Mouse (Mus musculus) v-Abl transformed pro-B cells (cell line): ENCODE results near the gene Olfr447.

Experiments
- in situ Hi-C, 2 experiments: fragments of 400-800 bp; cut with MboI; formaldehyde crosslinking; loops; one replicate each; pipeline ENCODE4 v1.15.1; 2025; ENCODE audit not compliant: unreplicated experiment in 2 of 2

The Olfr447 gene

GRCm38 (mm10) chr6:42908578-42908977 is at the start of gene Olfr447:
Olfr447 (plus strand) TSS chr6:42908878.
- in situ Hi-C loops = no loop called here

- in situ Hi-C loops = loop anchor here (10.0 to 25.0 kb wide), 4 partner anchors 636 to 1823 kb away; partner anchors contain the start of gene 2210010C04Rik (in 1 of the 2)
These were observed 48.4 kb upstream of the Olfr447 start for GRCm38 (mm10) chr6:42860222-42860819.

- in situ Hi-C loops = loop anchor here (10.0 to 25.0 kb wide), 4 partner anchors 645 to 1832 kb away; partner anchors contain the start of gene 2210010C04Rik (in 1 of the 2)
These were observed 39.0 kb upstream of the Olfr447 start for GRCm38 (mm10) chr6:42869695-42870094.

- in situ Hi-C loops = no loop called here
These were observed 32.4 kb upstream of the Olfr447 start for GRCm38 (mm10) chr6:42876323-42876722.

GRCm38 (mm10) chr6:42890141-42890540 is 18.5 kb upstream of the Olfr447 start, which contains the start of gene Olfr448:
Olfr448 (plus strand) TSS chr6:42890441.
- in situ Hi-C loops = no loop called here

- in situ Hi-C loops = no loop called here
These were observed 8.3 kb upstream of the Olfr447 start for GRCm38 (mm10) chr6:42900345-42900744.

GRCm38 (mm10) chr6:42921077-42921476 is 12.4 kb downstream of the Olfr447 start, which contains the start of gene Olfr446:
Olfr446 (plus strand) TSS chr6:42921377.
- in situ Hi-C loops = no loop called here

- in situ Hi-C loops = no loop called here
These were observed 40.1 kb downstream of the Olfr447 start, which contains the start of gene Olfr444 for GRCm38 (mm10) chr6:42948767-42949166. Olfr444 (plus strand) TSS chr6:42949067.
